Mouse (Mus musculus): ENCODE measurements around the gene Akirin1.

DNA sequence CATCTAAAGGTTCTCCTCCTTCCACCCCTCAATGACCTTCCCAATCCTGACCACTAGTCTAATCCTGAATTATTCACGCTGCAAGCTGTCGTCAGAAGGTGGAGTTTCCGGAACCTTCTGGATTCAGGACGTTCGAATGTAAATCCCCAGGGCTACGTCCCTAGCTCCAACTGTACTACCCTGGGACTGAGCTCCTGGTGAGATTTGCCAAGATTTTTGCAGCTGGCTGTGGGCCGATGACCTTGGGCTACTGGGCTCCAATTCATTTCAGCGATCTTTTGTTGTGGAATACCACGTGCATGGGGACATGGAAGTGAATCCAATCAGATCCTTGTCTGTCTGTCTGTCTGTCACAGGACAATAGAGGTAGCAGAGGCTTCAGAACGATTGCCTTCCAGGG, 59.8 kb downstream of the Akirin1 start:
- TF ChIP-seq CTCF (IDR thresholded peaks at IDR 0.05; ENCODE audit: low read depth, low read length) (no peak), POLR2AphosphoS5 (IDR thresholded peaks at IDR 0.05; ENCODE audit: insufficient replicate concordance, low read depth, low read length) (no peak), GATA1 (IDR thresholded peaks at IDR 0.05; ENCODE audit: borderline replicate concordance, low read length) (no peak)

All from G1E (cell line).